Mouse (Mus musculus): ENCODE measurements around the gene Npas2.

Npas2 gene

DNA sequence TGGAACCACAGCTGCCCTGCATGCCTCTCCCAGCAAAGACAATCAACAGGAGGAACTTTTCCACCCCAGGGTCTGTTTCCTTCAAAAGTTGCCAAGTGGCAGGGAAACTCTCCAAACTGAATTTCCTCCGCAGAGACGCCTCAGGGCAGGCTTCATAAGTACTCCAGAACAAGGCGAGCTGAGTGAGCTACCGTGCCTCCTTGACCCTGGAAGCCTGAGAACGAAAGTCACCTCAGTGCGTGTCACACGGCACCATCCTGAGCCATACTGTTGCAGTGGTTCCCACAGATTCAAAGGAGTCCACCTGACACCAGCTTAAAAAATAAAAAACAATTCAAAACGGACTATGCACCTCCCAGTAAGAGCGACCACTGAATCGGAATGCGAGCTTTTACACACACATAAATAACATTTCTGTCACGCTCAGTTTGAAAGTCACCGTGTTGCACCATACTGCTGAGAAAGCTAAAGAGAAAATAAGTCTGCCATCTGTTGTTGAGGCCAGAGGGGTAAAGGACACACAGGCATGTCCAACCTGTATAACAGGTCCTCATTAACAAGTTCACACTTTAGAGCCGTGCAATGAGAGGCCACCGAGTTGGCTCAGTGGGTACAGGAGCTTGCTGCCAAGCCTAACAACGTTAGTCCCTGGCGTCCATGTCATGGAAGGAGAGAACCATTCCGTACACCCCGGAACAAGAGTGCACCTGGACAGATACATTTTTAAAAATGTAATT, 216.7 kb downstream of the Npas2 start:
- in situ Hi-C loops (cut with MboI, MseI): no loop called here
